Mouse (Mus musculus) skeletal muscle tissue, postnatal 0 days (tissue): Measurements from ENCODE around the gene Rec114. TPM values are rescaled to one million over a fixed set of nuclear protein-coding genes. Genes with fewer than 3 reads are reported as not detected.

Source experiments
- polyA plus RNA-seq: library from polyadenylated mRNA; unstranded; fragments of >200 nt; fragmentation: Nextera tagmentation; extraction: Ambion mirVana; gene quantifications from 2 replicates; pipeline ENCODE4 v1.2.1, GENCODE M21; 2015

Gene Rec114
- polyA plus RNA-seq, result 0.77 and 0.85 TPM in 2 replicates

GRCm38 (mm10) chr9:58743702-58744248 lies at the start of gene Rec114:
Gene Rec114 (minus strand): TSS chr9:58743964.

Other genes starting within 250 kb of the Rec114 start
- 13.6 and 18.0 TPM in 2 replicates for gene Cd276, start 188.5 kb downstream of the Rec114 start, polyA plus RNA-seq
- gene Nptn, start 161.7 kb downstream of the Rec114 start, polyA plus RNA-seq, result 59.7 and 67.7 TPM in 2 replicates
- 0.04 TPM in 1 of 2 replicates, not detected in the other for gene Hcn4, start 79.4 kb upstream of the Rec114 start, polyA plus RNA-seq